Mouse (Mus musculus) E14TG2a.4 (cell line): Measurements from ENCODE around the gene Dupd1.

Experiments
- CTCF ChIP-seq: conservative IDR thresholded peaks from 2 replicates; pipeline ENCODE4 v1.5.1; 2014; ENCODE audit warnings: low read length
- NANOG ChIP-seq: IDR thresholded peaks from 2 replicates; pipeline ENCODE4 v1.6.1; 2014; ENCODE audit warnings: borderline replicate concordance, low read length, mixed read lengths
- POU5F1 ChIP-seq: IDR thresholded peaks from 2 replicates; pipeline ENCODE4 v1.6.1; 2014; ENCODE audit warnings: low read length, borderline replicate concordance

- TF ChIP-seq CTCF, result no peak
- TF ChIP-seq NANOG, result no peak
- no peak for TF ChIP-seq POU5F1
Observed at GRCm38 (mm10) chr14:21744169-21744568, 29.8 kb upstream of the Dupd1 start.
